Mouse (Mus musculus) MEL (cell line): ENCODE measurements around the gene Slc7a6os. TPM values are rescaled to one million over a fixed set of nuclear protein-coding genes. Genes with fewer than 3 reads are reported as not detected.

Experiments
- DNase-seq: peaks from one replicate; pipeline ENCODE4 v3.0.0; 2011; ENCODE audit warnings: low read depth, low spot score
- H3K27ac ChIP-seq: 2 replicates; pipeline ENCODE4 v1.5.1; 2012; ENCODE audit warnings: low read depth, mild to moderate bottlenecking, control low read depth, low read length, moderate library complexity; ENCODE audit not compliant: control insufficient read depth
- H3K27me3 ChIP-seq, 2 experiments: fragments of 150-350 bp in 1 of 2; sonication (generic) in 1 of 2; 2 replicates each; pipeline ENCODE4 v1.6.1; 2012; ENCODE audit warnings: low read length in 2 of 2, mild to moderate bottlenecking in 2 of 2, improper control_type of control experiment in 1 of 2, moderate library complexity in 1 of 2; ENCODE audit not compliant: insufficient read depth in 2 of 2, control insufficient read depth in 1 of 2
- H3K36me3 ChIP-seq, 2 experiments: 2 replicates each; pipeline ENCODE4 v1.6.1; 2012 to 2014; ENCODE audit warnings: low read length in 2 of 2, improper control_type of control experiment in 1 of 2, inconsistent platforms in 1 of 2, mild to moderate bottlenecking in 1 of 2; ENCODE audit not compliant: insufficient read depth in 2 of 2, control insufficient read depth in 1 of 2
- H3K4me1 ChIP-seq, 2 experiments: fragments of 150-350 bp in 1 of 2; sonication (generic) in 1 of 2; 2 replicates each; pipeline ENCODE4 v1.6.1; 2012; ENCODE audit warnings: low read length in 2 of 2, improper control_type of control experiment in 1 of 2, mild to moderate bottlenecking in 1 of 2; ENCODE audit not compliant: insufficient read depth in 2 of 2, control insufficient read depth in 1 of 2
- H3K4me3 ChIP-seq, 2 experiments: fragments of 150-350 bp in 1 of 2; sonication (generic) in 1 of 2; 2 replicates each; pipeline ENCODE4 v1.5.1; 2012; ENCODE audit warnings: low read depth in 2 of 2, low read length in 2 of 2, mild to moderate bottlenecking in 2 of 2, moderate library complexity in 2 of 2, control low read depth in 1 of 2, improper control_type of control experiment in 1 of 2; ENCODE audit not compliant: control insufficient read depth in 1 of 2, insufficient read depth in 1 of 2
- H3K79me2 ChIP-seq: 2 replicates; pipeline ENCODE4 v1.6.1; 2012; ENCODE audit warnings: mild to moderate bottlenecking, low read length, moderate library complexity; ENCODE audit not compliant: control insufficient read depth, poor library complexity, insufficient read depth
- H3K9ac ChIP-seq: 2 replicates; pipeline ENCODE4 v1.6.1; 2012; ENCODE audit warnings: low read depth, mild to moderate bottlenecking, control low read depth, low read length, moderate library complexity; ENCODE audit not compliant: control insufficient read depth, poor library complexity, severe bottlenecking
- H3K9me3 ChIP-seq: fragments of 150-350 bp; sonication (generic); replicated peaks from 2 replicates; pipeline ENCODE4 v1.6.1; 2012; ENCODE audit warnings: mild to moderate bottlenecking, low read length, improper control_type of control experiment, moderate library complexity; ENCODE audit not compliant: insufficient read depth
- CHD1 ChIP-seq: IDR thresholded peaks from 2 replicates; pipeline ENCODE4 v1.6.1; 2012; ENCODE audit warnings: low read depth, mild to moderate bottlenecking, inconsistent platforms, low read length, improper control_type of control experiment
- CHD2 ChIP-seq: IDR thresholded peaks from 2 replicates; pipeline ENCODE4 v1.6.1; 2011; ENCODE audit warnings: low read length, improper control_type of control experiment
- CTCF ChIP-seq, 3 experiments: IDR thresholded peaks in 2 of 3; conservative IDR thresholded peaks in 1 of 3; 2 replicates each; pipeline ENCODE4 v1.5.1; 2011 to 2012; ENCODE audit warnings: low read length in 3 of 3, low read depth in 2 of 3, mild to moderate bottlenecking in 2 of 3, improper control_type of control experiment in 1 of 3, inconsistent platforms in 1 of 3, mixed read lengths in 1 of 3, moderate library complexity in 1 of 3; ENCODE audit not compliant: control insufficient read depth in 1 of 3, insufficient read depth in 1 of 3, poor library complexity in 1 of 3, severe bottlenecking in 1 of 3
- E2F4 ChIP-seq: IDR thresholded peaks from 2 replicates; pipeline ENCODE4 v1.6.1; 2011; ENCODE audit warnings: low read depth, low read length, improper control_type of control experiment, borderline replicate concordance
- EP300 ChIP-seq, 2 experiments: IDR thresholded peaks; 2 replicates each; pipeline ENCODE4 v1.6.1; 2011; ENCODE audit warnings: improper control_type of control experiment in 2 of 2, low read length in 2 of 2, low read depth in 1 of 2, mild to moderate bottlenecking in 1 of 2
- GATA1 ChIP-seq: IDR thresholded peaks from 2 replicates; pipeline ENCODE4 v1.6.1; 2011; ENCODE audit warnings: low read depth, low read length, improper control_type of control experiment
- KAT2A ChIP-seq: conservative IDR thresholded peaks from 2 replicates; pipeline ENCODE4 v1.6.1; 2012; ENCODE audit warnings: low read depth, low read length, improper control_type of control experiment, inconsistent platforms
- MAX ChIP-seq: IDR thresholded peaks from 2 replicates; pipeline ENCODE4 v1.6.1; 2011; ENCODE audit warnings: low read length, improper control_type of control experiment
- MAZ ChIP-seq: IDR thresholded peaks from 2 replicates; pipeline ENCODE4 v1.6.1; 2012; ENCODE audit warnings: low read depth, mild to moderate bottlenecking, inconsistent platforms, low read length, improper control_type of control experiment
- MEF2A ChIP-seq: IDR thresholded peaks from 2 replicates; pipeline ENCODE4 v1.6.1; 2014; ENCODE audit warnings: low read depth, mild to moderate bottlenecking, inconsistent platforms, low read length, improper control_type of control experiment; ENCODE audit not compliant: poor library complexity, insufficient replicate concordance, severe bottlenecking; ENCODE audit errors: extremely low read depth
- MXI1 ChIP-seq: IDR thresholded peaks from 2 replicates; pipeline ENCODE4 v1.6.1; 2011; ENCODE audit warnings: mild to moderate bottlenecking, low read depth, low read length, improper control_type of control experiment
- MYB ChIP-seq: IDR thresholded peaks from 2 replicates; pipeline ENCODE4 v1.6.1; 2011; ENCODE audit warnings: mild to moderate bottlenecking, low read depth, low read length, improper control_type of control experiment
- POLR2AphosphoS2 ChIP-seq: IDR thresholded peaks from 2 replicates; pipeline ENCODE4 v1.6.1; 2011; ENCODE audit warnings: low read length, improper control_type of control experiment
- POLR2AphosphoS5 ChIP-seq: IDR thresholded peaks from 2 replicates; pipeline ENCODE4 v1.6.1; 2012; ENCODE audit warnings: low read depth, borderline replicate concordance, mild to moderate bottlenecking, inconsistent platforms, low read length, moderate library complexity, mixed read lengths
- RAD21 ChIP-seq: IDR thresholded peaks from 2 replicates; pipeline ENCODE4 v1.6.1; 2011; ENCODE audit warnings: mild to moderate bottlenecking, low read depth, low read length, improper control_type of control experiment
- SIN3A ChIP-seq: IDR thresholded peaks from 2 replicates; pipeline ENCODE4 v1.6.1; 2012; ENCODE audit warnings: low read length, improper control_type of control experiment, inconsistent platforms
- SMC3 ChIP-seq: IDR thresholded peaks from 2 replicates; pipeline ENCODE4 v1.6.1; 2011; ENCODE audit warnings: low read depth, low read length, improper control_type of control experiment
- TCF12 ChIP-seq: IDR thresholded peaks from 2 replicates; pipeline ENCODE4 v1.6.1; 2014; ENCODE audit warnings: low read depth, mild to moderate bottlenecking, inconsistent platforms, low read length, improper control_type of control experiment, moderate library complexity
- UBTF ChIP-seq: IDR thresholded peaks from 2 replicates; pipeline ENCODE4 v1.6.1; 2012; ENCODE audit warnings: low read depth, mild to moderate bottlenecking, inconsistent platforms, low read length, improper control_type of control experiment, moderate library complexity, borderline replicate concordance; ENCODE audit not compliant: insufficient read depth
- ZKSCAN1 ChIP-seq: IDR thresholded peaks from 2 replicates; pipeline ENCODE4 v1.6.1; 2012; ENCODE audit warnings: low read depth, mild to moderate bottlenecking, inconsistent platforms, low read length, improper control_type of control experiment, moderate library complexity
- polyA plus RNA-seq, 2 experiments: library from polyadenylated mRNA; stranded (reverse) in 1 of 2; unstranded in 1 of 2; fragments of >175 nt in 1 of 2; fragments of >200 nt in 1 of 2; gene quantifications; 2 replicates each; pipeline versions ENCODE4 v1.2.1 to v1.2.4; 2012; ENCODE audit warnings: low replicate concordance in 2 of 2, low read depth in 1 of 2; ENCODE audit not compliant: insufficient read length in 2 of 2, insufficient read depth in 1 of 2, missing spikeins in 1 of 2
- total RNA-seq: library from RNA; depleted of rRNA; stranded (reverse); fragments of 300-350 nt; gene quantifications from 2 replicates; pipeline ENCODE4 v1.2.3, GENCODE M21; 2012

The Slc7a6os gene
- total and polyA plus RNA-seq, 3 experiments: 52.0 to 53.6 TPM; not detected in 1

DNA sequence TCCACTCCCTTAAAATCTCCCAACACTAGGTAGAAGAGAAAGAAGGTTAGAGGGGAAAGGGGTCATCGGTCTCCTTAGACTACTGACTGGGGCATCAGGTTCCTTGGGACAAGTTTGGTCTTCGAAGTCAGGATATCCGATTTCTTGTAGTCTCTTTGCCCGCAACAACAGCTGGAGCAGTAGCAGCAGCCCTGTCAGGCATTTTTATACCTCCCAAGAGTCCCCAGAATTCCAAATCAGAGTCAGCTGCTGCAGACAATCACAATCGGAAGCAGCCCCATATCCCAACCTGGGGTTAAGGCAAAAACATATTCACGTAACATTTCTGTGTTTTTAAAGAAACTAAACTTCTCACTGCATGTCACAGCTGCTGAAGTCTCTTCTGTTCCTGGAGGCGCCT is 20.8 kb upstream of the Slc7a6os start:
- no peak for DNase-seq

GRCm38 (mm10) chr8:106226589-106226988 is 15.9 kb upstream of the Slc7a6os start:
- TF ChIP-seq SMC3 (peak; percentile 75), RAD21 (peak; percentile 37), POLR2AphosphoS5 (no peak), MEF2A (no peak), TCF12 (no peak), MYB (no peak), EP300 (IDR thresholded peaks at IDR 0.05; ENCODE audit: low read depth in 1 of 2, low read length in 2 of 2) (no peak), CTCF (IDR thresholded peaks at IDR 0.05 in 2 of 3, conservative IDR thresholded peaks at IDR 0.05 in 1 of 3; ENCODE audit: control insufficient read depth in 1 of 3, insufficient read depth in 1 of 3, low read depth in 2 of 3, low read length in 3 of 3, poor library complexity in 1 of 3, severe bottlenecking in 1 of 3) (peak; percentile 55 to 93 (median 76)), SIN3A (no peak), KAT2A (no peak)
- Histone ChIP-seq H3K9ac (no peak overlapping the region), H3K36me3 (peaks cover 2 to 17% of the 10 kb centered on the region in 2 experiments), H3K27ac (no peak overlapping the region), H3K4me1 (peaks cover 0 to 3% of the 10 kb centered on the region in 2 experiments; a peak in 1 of 4 replicates), H3K4me3 (no peak overlapping the region), H3K27me3 (no peaks in the 10 kb centered on the region), H3K9me3 (no peaks in the 10 kb centered on the region), H3K79me2 (no peaks in the 10 kb centered on the region)
- DNase-seq: peak; percentile 71

More for the DNA sequence above, 20.8 kb upstream of the Slc7a6os start:
- Histone ChIP-seq H3K9me3 (no peaks in the 10 kb centered on the region), H3K79me2 (no peaks in the 10 kb centered on the region), H3K27me3 (no peaks in the 10 kb centered on the region), H3K9ac (no peak overlapping the region), H3K4me1 (peaks cover 0 to 3% of the 10 kb centered on the region in 2 experiments; a peak in 1 of 4 replicates), H3K27ac (no peak overlapping the region), H3K36me3 (peaks cover 2 to 23% of the 10 kb centered on the region in 2 experiments), H3K4me3 (no peak overlapping the region)
- TF ChIP-seq EP300 (IDR thresholded peaks at IDR 0.05; ENCODE audit: low read depth in 1 of 2, low read length in 2 of 2) (no peak), RAD21 (no peak), MYB (no peak), E2F4 (no peak), CHD2 (no peak), ZKSCAN1 (no peak), MAX (no peak), UBTF (no peak), POLR2AphosphoS2 (no peak), GATA1 (no peak), MXI1 (no peak), CHD1 (no peak), MAZ (no peak)
